Mouse (Mus musculus): ENCODE data around the gene Cadps2. TPM values are rescaled to one million over a fixed set of nuclear protein-coding genes. Genes with fewer than 3 reads are reported as not detected.

Gene Cadps2
- polyA plus RNA-seq (2012; rRNA removed): 0.06 and 0.08 TPM in 2 replicates

DNA sequence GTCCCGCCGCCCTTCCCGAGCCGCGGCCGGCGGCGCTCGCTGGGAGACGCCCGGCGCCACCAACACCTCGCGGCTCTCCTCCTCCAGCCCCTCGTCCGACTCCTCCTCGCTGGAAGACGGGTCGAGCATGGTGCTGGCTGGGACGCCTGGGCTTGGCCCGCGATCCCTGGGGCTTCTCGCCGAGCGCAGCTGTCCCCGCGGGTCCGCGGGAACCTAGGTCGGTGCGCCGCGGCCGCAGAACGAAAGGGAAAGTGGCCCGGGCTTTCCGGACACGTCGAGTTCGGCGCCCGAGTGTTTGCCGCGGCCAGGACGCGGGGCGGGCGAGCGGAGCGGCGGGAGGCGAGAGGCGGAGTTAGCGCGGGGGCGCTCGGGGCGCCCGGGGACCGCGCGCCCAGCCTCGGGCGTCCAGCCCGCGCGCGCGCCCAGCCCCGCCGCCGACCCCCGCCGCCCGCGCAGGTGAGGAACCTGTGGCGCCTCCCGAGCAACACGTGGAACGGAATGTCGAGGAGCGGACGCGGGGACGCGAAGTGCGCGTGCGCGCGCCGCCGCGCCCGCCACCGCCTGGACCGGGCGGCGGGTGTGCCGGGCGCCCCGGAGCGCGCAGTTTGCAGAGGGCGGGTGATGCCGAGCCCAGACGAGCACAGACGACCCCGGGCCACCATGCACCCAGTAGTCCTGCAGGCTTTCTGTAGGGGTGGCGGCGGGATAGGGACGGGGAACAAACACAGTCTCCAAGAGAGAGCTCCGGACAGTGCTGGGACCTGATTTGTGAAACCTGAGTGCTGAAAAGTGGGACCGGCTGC, at the start of gene Cadps2:
Cadps2 (minus strand) TSS at position 413 of the 803 bp plus-strand sequence.

DNA sequence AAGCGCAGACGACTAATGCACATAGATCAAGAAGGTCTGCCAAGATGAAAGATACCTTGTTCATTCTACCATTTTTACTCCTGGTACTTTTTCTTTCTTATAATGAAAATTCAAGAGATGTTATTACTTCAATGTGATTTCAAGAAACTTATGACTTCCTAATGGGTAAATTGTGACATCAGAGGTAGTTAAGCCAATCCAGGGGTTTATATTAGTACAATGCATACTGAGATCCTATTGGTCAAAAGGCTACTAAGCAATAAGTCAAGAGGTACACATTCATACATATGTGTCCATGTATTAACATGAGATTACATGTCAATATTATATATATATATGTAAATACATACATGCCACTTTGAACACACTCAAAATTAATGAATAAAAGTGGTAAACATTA, 184.2 kb downstream of the Cadps2 start, which contains the start of gene Rnf148:
Rnf148 (minus strand) TSS at position 101 of the 400 bp plus-strand sequence.

DNA sequence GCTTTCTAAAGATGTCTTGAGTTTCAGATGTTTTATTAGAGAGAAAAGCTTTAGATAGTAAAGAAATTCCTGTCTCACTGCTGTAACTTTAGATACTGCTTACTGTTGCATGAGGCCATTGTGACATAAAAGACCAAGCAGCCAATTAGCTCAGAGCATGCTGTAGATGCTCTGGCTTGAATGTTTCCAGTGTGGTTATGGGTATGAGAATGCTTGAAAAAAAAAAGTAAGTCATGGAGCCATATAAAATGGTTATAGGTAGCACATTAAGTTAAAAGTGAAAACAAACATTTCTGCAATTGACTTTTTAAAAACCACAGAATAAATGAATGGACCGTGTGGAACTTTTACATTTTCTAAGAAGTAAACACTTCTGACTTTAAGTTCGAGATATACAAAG, 189.0 kb downstream of the Cadps2 start, which contains the start of gene Rnf133:
Rnf133 (minus strand) TSS at position 101 of the 400 bp plus-strand sequence.

DNA sequence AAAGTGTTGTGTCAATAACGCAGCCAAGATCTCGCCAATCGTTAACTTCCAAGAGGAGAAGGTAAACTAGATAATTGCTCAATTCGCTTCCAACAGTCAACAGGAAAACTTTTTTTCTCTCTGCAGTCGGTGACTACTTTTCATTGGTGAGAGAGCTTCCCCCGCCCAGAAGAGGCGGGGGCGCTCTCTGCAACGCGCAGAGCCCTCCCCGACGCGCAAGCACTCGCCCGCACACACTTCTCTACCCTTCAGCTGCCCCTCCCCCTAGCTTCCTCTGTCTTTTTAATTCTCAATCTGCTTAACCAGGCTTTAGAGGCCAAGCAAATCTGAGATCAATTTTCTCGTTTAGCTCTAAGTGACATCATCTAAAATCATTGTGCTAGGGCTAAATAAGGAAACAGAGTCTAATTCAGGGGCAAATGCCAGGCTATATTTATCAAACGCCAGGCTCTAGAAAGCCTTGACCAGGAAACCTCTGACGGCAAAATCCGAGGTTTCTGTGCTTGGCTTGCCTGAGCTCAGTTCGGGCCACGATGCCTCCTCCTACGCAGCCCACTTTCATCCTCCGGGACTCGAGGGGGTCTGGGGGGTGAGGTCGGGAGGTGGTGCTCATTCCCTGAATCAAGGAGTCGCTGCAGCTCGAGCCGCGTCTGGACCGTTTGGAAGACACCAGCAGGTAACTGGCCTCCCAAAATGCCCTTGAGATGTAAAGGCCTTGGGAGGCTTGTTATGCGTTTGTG, 590.7 kb downstream of the Cadps2 start, which contains the start of gene Fezf1:
Fezf1 (minus strand) TSS at position 50 of the 740 bp plus-strand sequence.

Other genes starting within 250 kb of the Cadps2 start
- not detected in 2 replicates for gene Rnf133, start 189.1 kb downstream of the Cadps2 start, polyA plus RNA-seq (2012; rRNA removed)
- gene Rnf148, start 184.3 kb downstream of the Cadps2 start, polyA plus RNA-seq (2012; rRNA removed): not detected in 2 replicates
- gene Tas2r118, start 130.6 kb upstream of the Cadps2 start, polyA plus RNA-seq (2012; rRNA removed): not detected in 2 replicates